Mouse (Mus musculus) c-Kit-negative CD71-positive TER-119-positive erythroid progenitor cells, embryonic 14.5 days (primary cell): Measurements from ENCODE around the gene Dot1l.
A peak's percentile ranks its signal among the peaks of the same experiment; 100 is the strongest.

ENCODE experiments used
- DNase-seq: peaks from one replicate; pipeline ENCODE4 v3.0.0-alpha.2; 2013; ENCODE audit warnings: low read depth, low spot score

The Dot1l gene

GRCm38 (mm10) chr10:80754594-80755290 is at the start of gene Dot1l:
Gene Dot1l (plus strand): TSS chr10:80755206.
- peak; percentile 93 for DNase-seq

- DNase-seq = no peak
Measured at GRCm38 (mm10) chr10:80705479-80705878, 49.5 kb upstream of the Dot1l start.

- DNase-seq = no peak
Measured at GRCm38 (mm10) chr10:80710834-80711233, 44.2 kb upstream of the Dot1l start.

GRCm38 (mm10) chr10:80717281-80717680 is 37.7 kb upstream of the Dot1l start:
- no peak for DNase-seq

- no peak for DNase-seq
Measured at GRCm38 (mm10) chr10:80727369-80728127, 27.5 kb upstream of the Dot1l start.

GRCm38 (mm10) chr10:80732611-80733101 is 22.4 kb upstream of the Dot1l start:
- DNase-seq = no peak

GRCm38 (mm10) chr10:80736731-80737130 is 18.3 kb upstream of the Dot1l start:
- DNase-seq = no peak

- DNase-seq = no peak
Measured at GRCm38 (mm10) chr10:80738657-80739056, 16.3 kb upstream of the Dot1l start.

GRCm38 (mm10) chr10:80741146-80741545 is 13.9 kb upstream of the Dot1l start:
- no peak for DNase-seq

- no peak for DNase-seq
Measured at GRCm38 (mm10) chr10:80741634-80742179, 13.3 kb upstream of the Dot1l start.

GRCm38 (mm10) chr10:80742180-80742978 is 12.6 kb upstream of the Dot1l start, which contains the start of gene Ap3d1:
Gene Ap3d1 (minus strand): TSS chr10:80742264.
- DNase-seq = peak; percentile 98

- peak; percentile 68 for DNase-seq
Measured at GRCm38 (mm10) chr10:80744262-80744661, 10.7 kb upstream of the Dot1l start.

GRCm38 (mm10) chr10:80747410-80747809 is 7.6 kb upstream of the Dot1l start:
- DNase-seq = peak; percentile 61

- no peak for DNase-seq
Measured at GRCm38 (mm10) chr10:80748609-80749008, 6.4 kb upstream of the Dot1l start.

GRCm38 (mm10) chr10:80751188-80751832 is 3.7 kb upstream of the Dot1l start:
- no peak for DNase-seq

- DNase-seq = no peak
Measured at GRCm38 (mm10) chr10:80752079-80752625, 2.9 kb upstream of the Dot1l start.

- DNase-seq = no peak
Measured at GRCm38 (mm10) chr10:80755291-80756015, 447 bp downstream of the Dot1l start.

- no peak for DNase-seq
Measured at GRCm38 (mm10) chr10:80756099-80756498, 1.1 kb downstream of the Dot1l start.

GRCm38 (mm10) chr10:80756509-80756908 is 1.5 kb downstream of the Dot1l start:
- DNase-seq = no peak

GRCm38 (mm10) chr10:80756967-80757366 is 2.0 kb downstream of the Dot1l start:
- DNase-seq = no peak
